Mouse (Mus musculus) lung, postnatal 0 days (tissue): ENCODE measurements at regions not wholly inside any gene's neighbourhood (a gene's known extent, or its start where the extent isn't known, plus 50 kb on each side); places are given as distances from the start of the nearest gene placed in this dataset.

Source experiments
- CTCF ChIP-seq: IDR thresholded peaks from 2 replicates; pipeline ENCODE4 v1.5.1; 2016; ENCODE audit warnings: antibody characterized with exemption, mild to moderate bottlenecking
- EP300 ChIP-seq: IDR thresholded peaks from 2 replicates; pipeline ENCODE4 v1.6.1; 2016; ENCODE audit warnings: antibody characterized with exemption, mild to moderate bottlenecking, control low read depth

GRCm38 (mm10) chr3:120460717-120461116, 676.5 kb upstream of the Ptbp2 start:
- TF ChIP-seq CTCF (no peak), EP300 (no peak)
